Mouse (Mus musculus): Measurements from ENCODE around the gene AU022252.

GRCm38 (mm10) chr4:119177702-119178101, 54.8 kb downstream of the AU022252 start:
- TF ChIP-seq POLR2A (IDR thresholded peaks at IDR 0.05; ENCODE audit: extremely low read depth, insufficient read depth, low read length), result no peak
- no peak for TF ChIP-seq CTCF (IDR thresholded peaks at IDR 0.05; ENCODE audit: low read depth, low read length)
